22 mouse cellular contexts compared by ENCODE assay signal in the genomic region with DNA sequence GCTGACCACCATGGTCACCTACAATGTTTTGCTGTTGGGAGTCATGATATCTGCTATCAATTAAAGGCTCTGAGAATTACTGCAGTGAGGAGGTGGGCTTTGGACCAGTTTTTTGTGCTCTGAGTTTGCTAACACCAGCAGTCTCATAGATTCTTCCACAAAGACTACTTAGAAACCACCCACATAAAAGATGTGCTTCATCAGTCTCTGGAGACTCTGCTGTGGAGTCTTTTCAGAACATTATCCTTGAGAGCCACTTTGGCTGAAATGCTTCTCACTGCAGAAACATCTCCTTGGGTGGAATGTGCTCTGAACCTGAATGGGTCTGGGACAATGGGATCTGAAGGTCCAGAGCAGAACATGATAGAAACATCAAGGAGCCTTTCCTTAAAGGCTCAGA.
"Had no signal": no experiment of that assay in that cellular context is flagged by ENCODE, and none has a peak within 500 bp of the region (broad histone marks: within the 10 kb centered on the region; RNA-seq: fewer than 3 reads in every experiment).

No protein-coding gene starts in this region.

- DNase-seq: heart, postnatal 10 days; heart, postnatal 14 days; heart, postnatal 36 days; heart, postnatal 4 days; kidney, adult 11 months; kidney, adult 18-20 months; kidney, adult 2 months; kidney, adult 8-10 months; kidney, adult 9 months; kidney, postnatal 10 days; kidney, postnatal 14 days; kidney, postnatal 25 days; kidney, postnatal 36 days; kidney, postnatal 4 days; layer of hippocampus, adult 9-11 months; layer of hippocampus, postnatal 36 days had no signal

- ATAC-seq: hindbrain, embryonic 16.5 days; hindbrain, postnatal 0 days; inflammation-experienced regulatory T-cells, adult 6 months; intestine, embryonic 15.5 days; intestine, embryonic 16.5 days; intestine, postnatal 0 days had no signal
